Mouse (Mus musculus) G1E (cell line): ENCODE data around the gene Gtf2ird1. TPM values are rescaled to one million over a fixed set of nuclear protein-coding genes. Genes with fewer than 3 reads are reported as not detected.

Experiments
- ATAC-seq: 2 replicates; pipeline ENCODE4 v1.8.0; 2016; ENCODE audit warnings: mild to moderate bottlenecking; ENCODE audit not compliant: insufficient number of reproducible peaks, poor library complexity, low FRiP score, severe bottlenecking; ENCODE audit errors: extremely low read depth
- DNase-seq: peaks from one replicate; pipeline ENCODE4 v3.0.0; 2012; ENCODE audit warnings: low spot score
- H3K27me3 ChIP-seq: 2 replicates; pipeline ENCODE4 v1.6.1; 2012; ENCODE audit warnings: mild to moderate bottlenecking, low read length, inconsistent platforms; ENCODE audit not compliant: insufficient read depth
- H3K36me3 ChIP-seq: replicated peaks from 2 replicates; pipeline ENCODE3; 2012; ENCODE audit warnings: mild to moderate bottlenecking, inconsistent platforms
- H3K4me1 ChIP-seq: 2 replicates; pipeline ENCODE4 v1.6.1; 2012; ENCODE audit warnings: low read depth, low read length, inconsistent platforms, mixed read lengths; ENCODE audit not compliant: insufficient read depth
- H3K4me3 ChIP-seq: 2 replicates; pipeline ENCODE4 v1.5.1; 2012; ENCODE audit warnings: low read depth, mild to moderate bottlenecking, inconsistent platforms, low read length, moderate library complexity, mixed read lengths
- H3K9me3 ChIP-seq: replicated peaks from 2 replicates; pipeline ENCODE4 v1.6.1; 2012; ENCODE audit warnings: inconsistent platforms
- CTCF ChIP-seq: IDR thresholded peaks from 2 replicates; pipeline ENCODE4 v1.5.1; 2012; ENCODE audit warnings: low read depth, low read length, inconsistent platforms, mixed read lengths
- GATA1 ChIP-seq: IDR thresholded peaks from 2 replicates; pipeline ENCODE4 v1.6.1; 2012; ENCODE audit warnings: borderline replicate concordance, low read length, inconsistent platforms, mixed read lengths
- GATA2 ChIP-seq: IDR thresholded peaks from 2 replicates; pipeline ENCODE4 v1.6.1; 2012; ENCODE audit warnings: low read depth, low read length, inconsistent platforms, borderline replicate concordance
- POLR2AphosphoS5 ChIP-seq: IDR thresholded peaks from 2 replicates; pipeline ENCODE4 v1.6.1; 2012; ENCODE audit warnings: low read depth, low read length, inconsistent platforms; ENCODE audit not compliant: insufficient replicate concordance
- TAL1 ChIP-seq: conservative IDR thresholded peaks from 2 replicates; pipeline ENCODE4 v1.6.1; 2012; ENCODE audit warnings: low read depth, low read length, inconsistent platforms, mixed read lengths
- polyA plus RNA-seq: library from polyadenylated mRNA; stranded (reverse); fragments of >175 nt; gene quantifications from 2 replicates; pipeline ENCODE4 v1.2.3, GENCODE M21; 2012
- total RNA-seq, 2 experiments: library from RNA; stranded (forward) in 1 of 2; stranded (reverse) in 1 of 2; fragments of 200-1000 nt in 1 of 2; fragments of >200 nt in 1 of 2; fragmentation: Nextera tagmentation in 1 of 2; gene quantifications; 2 replicates each; pipeline ENCODE4 v1.2.3; 2014 to 2017

Gene Gtf2ird1
- total and polyA plus RNA-seq, 3 experiments = 1.5 to 2.2 TPM; not detected in 1

DNA sequence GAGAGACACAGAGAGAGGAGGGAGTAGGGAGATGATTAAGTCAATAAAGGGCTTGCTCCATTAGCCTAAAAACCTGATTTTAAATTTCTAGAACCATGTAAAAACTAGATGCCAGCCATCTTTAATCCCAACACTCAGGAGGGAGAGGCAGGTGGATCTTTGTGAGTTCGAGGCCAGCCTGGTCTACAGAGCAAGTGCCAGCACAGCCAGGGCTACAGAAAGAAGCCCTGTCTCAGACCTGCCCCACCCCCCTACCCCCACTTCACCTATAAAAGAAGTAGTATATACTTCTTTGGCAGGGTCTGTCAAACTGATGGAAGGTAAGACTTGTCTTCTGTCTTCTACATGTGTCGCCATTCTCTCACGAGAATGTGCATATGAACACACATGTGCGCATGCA lies 4.0 kb upstream of the Gtf2ird1 start:
- Histone ChIP-seq H3K4me1 (no peaks in the 10 kb centered on the region), H3K9me3 (no peaks in the 10 kb centered on the region), H3K36me3 (no peaks in the 10 kb centered on the region), H3K4me3 (no peak overlapping the region), H3K27me3 (peaks cover 2% of the 10 kb centered on the region; the same call in 1 of the 2 replicates)
- no peak for TF ChIP-seq CTCF
- TF ChIP-seq GATA1 = no peak
- no peak for TF ChIP-seq POLR2AphosphoS5
- no peak for TF ChIP-seq GATA2
- no peak for TF ChIP-seq TAL1
- ATAC-seq (no peak), DNase-seq (no peak)

DNA sequence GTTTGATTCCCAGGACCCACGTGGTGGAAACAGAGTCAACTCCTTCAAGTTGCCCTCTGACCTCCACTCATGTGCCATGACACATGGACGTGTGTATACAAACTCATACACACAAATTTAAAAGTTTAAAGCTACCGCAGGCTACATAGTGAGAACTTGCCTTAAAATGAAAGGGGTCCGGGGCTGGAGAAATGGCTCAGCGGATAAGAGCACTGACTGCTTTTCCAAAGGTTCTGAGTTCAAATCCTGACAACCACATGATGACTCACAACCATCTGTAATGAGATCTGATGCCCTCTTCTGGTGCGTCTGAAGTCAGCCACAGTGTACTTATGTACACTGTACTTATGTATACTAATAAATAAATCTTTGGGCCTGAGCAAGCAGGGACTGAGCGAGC lies 2.6 kb upstream of the Gtf2ird1 start:
- DNase-seq (no peak), ATAC-seq (no peak)
- H3K9me3 ChIP-seq = no peaks in the 10 kb centered on the region
- peaks cover 6% of the 10 kb centered on the region; the same call in 1 of the 2 replicates for H3K27me3 ChIP-seq
- no peak overlapping the region for H3K4me3 ChIP-seq
- no peaks in the 10 kb centered on the region for H3K4me1 ChIP-seq
- no peaks in the 10 kb centered on the region for H3K36me3 ChIP-seq
- TF ChIP-seq GATA2 = no peak
- no peak for TF ChIP-seq CTCF
- no peak for TF ChIP-seq GATA1
- no peak for TF ChIP-seq POLR2AphosphoS5
- no peak for TF ChIP-seq TAL1

DNA sequence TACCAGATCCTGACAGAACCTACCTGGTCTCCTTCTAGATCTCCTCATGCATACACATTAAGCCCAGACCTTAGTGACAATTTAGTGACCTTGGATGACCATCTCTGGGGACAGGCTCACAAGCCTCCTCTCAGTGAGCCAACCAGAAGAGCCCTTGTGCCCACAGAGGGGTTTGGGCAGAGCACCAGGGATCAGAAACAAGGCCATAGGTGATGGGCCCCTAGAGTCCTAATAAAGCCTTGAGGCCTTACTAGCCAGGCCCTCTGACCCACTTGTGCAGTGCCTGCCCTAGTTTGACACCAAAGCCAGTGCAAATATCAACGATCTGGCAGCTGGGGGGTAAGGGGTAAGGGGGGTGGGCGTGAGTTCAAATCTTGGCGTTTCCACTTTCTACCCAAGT lies 1.9 kb upstream of the Gtf2ird1 start:
- no peaks in the 10 kb centered on the region for H3K4me1 ChIP-seq
- DNase-seq (no peak), ATAC-seq (no peak)
- TF ChIP-seq GATA2 = no peak
- no peak for TF ChIP-seq GATA1
- no peak for TF ChIP-seq CTCF
- TF ChIP-seq POLR2AphosphoS5 = no peak
- no peak for TF ChIP-seq TAL1
- H3K36me3 ChIP-seq = no peaks in the 10 kb centered on the region
- no peaks in the 10 kb centered on the region for H3K9me3 ChIP-seq
- H3K4me3 ChIP-seq = no peak overlapping the region
- H3K27me3 ChIP-seq = peaks cover 6% of the 10 kb centered on the region; the same call in 1 of the 2 replicates

DNA sequence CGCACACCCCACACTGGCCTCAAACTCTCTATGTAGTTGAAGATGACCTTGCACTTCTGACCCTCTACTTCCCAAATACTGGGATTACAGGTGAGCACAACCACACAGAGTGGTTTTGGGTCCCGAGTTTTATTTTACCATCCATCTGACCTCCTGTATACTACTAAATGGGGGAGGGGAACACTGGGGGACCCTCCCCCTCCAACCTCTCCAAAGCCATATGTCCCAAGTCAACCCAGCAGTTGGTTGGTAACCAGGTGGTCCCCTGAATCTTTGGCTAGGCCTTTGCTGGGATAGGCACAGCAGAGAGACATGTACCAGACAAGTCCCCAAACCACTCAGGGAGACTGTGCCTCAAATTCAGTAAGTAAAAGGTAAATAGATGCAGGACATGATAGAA lies 855 bp upstream of the Gtf2ird1 start:
- H3K27me3 ChIP-seq = peaks cover 6% of the 10 kb centered on the region; the same call in 1 of the 2 replicates
- H3K36me3 ChIP-seq = no peaks in the 10 kb centered on the region
- no peaks in the 10 kb centered on the region for H3K4me1 ChIP-seq
- TF ChIP-seq POLR2AphosphoS5 = no peak
- no peak for TF ChIP-seq GATA2
- TF ChIP-seq TAL1 = no peak
- no peak for TF ChIP-seq CTCF
- TF ChIP-seq GATA1 = no peak
- ATAC-seq (no peak), DNase-seq (no peak)
- H3K9me3 ChIP-seq = no peaks in the 10 kb centered on the region
- H3K4me3 ChIP-seq = no peak overlapping the region

DNA sequence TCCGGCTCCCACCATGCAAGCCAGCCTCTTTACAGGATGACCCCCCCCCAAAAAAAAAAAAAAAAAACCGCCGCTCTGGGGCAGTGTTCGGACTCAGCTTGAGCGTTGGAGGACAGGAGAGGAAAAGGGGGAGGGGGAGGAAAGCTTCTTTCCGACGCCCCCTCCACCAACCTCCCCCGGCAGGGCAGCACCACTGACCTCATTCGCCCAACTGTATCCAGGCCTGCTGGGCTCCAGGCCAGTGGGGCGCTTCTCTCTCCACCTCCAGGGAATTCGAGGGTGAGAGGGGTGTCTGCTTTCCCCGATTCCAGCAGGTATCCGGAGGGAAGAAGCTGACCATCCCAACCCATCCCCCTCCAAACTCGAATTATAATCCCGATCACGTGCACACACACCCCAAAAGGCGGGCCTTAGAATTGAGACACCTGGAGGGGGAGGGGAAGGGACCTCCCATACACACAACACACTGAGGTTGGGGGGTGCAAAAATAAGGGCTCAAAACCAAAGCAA lies 547 bp downstream of the Gtf2ird1 start:
- Histone ChIP-seq H3K9me3 (no peaks in the 10 kb centered on the region), H3K4me1 (no peaks in the 10 kb centered on the region), H3K4me3 (no peak overlapping the region), H3K36me3 (no peaks in the 10 kb centered on the region), H3K27me3 (peaks cover 6% of the 10 kb centered on the region; the same call in 1 of the 2 replicates)
- ATAC-seq = no peak
- DNase-seq = no peak
- no peak for TF ChIP-seq POLR2AphosphoS5
- TF ChIP-seq GATA2 = no peak
- no peak for TF ChIP-seq CTCF
- no peak for TF ChIP-seq TAL1
- TF ChIP-seq GATA1 = no peak

DNA sequence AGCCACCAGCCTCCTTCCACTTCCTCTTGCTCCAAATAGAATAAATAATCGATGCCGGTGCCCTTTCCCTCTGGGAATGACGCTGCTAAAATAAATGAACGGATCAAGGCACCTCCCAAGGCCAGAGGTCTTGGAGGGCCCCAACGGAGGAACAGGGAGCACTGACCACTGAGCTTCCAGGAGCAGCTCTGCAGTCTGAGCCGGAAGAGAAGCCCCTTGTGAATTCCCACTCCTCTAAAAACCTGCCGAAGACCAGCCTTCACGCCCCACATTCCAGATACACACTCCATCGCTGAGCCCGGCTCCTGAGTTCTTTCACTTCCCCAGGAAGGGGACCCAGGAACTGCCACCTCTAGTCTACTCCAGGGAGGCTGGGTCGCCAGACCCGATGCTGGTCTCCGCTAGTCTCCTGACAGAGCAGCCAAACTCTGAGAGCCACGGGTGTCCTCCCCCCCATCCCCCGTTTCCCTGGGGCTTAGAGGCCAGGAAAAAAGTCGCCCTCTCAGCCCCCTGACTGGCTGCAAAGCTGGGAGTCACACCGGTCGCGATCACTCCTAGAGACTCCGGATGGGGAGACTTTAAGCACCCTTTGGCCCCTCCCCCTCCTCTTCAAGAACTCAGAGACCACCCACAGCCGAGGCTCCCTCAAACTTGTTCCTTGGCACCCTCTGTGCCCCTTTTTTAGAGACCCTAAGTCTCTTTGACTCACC lies 1.2 kb downstream of the Gtf2ird1 start:
- ATAC-seq (no peak), DNase-seq (no peak)
- H3K9me3 ChIP-seq = no peaks in the 10 kb centered on the region
- no peaks in the 10 kb centered on the region for H3K4me1 ChIP-seq
- no peak for TF ChIP-seq TAL1
- no peaks in the 10 kb centered on the region for H3K36me3 ChIP-seq
- no peak overlapping the region for H3K4me3 ChIP-seq
- peaks cover 6% of the 10 kb centered on the region; the same call in 1 of the 2 replicates for H3K27me3 ChIP-seq
